Mouse (Mus musculus) urinary bladder, postnatal 14 days (tissue): ENCODE results near the gene Olfr186.
"Not testable (repeated sequence)": the region's sequence is repeated elsewhere in the genome, so short reads cannot be mapped to it uniquely, and the experiment has no call there.

ENCODE experiments used
- DNase-seq: peaks from one replicate; pipeline ENCODE4 v3.0.0; 2021; ENCODE audit warnings: low spot score

The Olfr186 gene

GRCm38 (mm10) chr16:59030191-59030590 lies at the start of gene Olfr186:
Olfr186 (minus strand) TSS chr16:59030291.
- DNase-seq, result no peak

GRCm38 (mm10) chr16:59077905-59078304 lies 47.8 kb upstream of the Olfr186 start, which contains the start of gene Olfr190:
Olfr190 (minus strand) TSS chr16:59078005.
- no peak for DNase-seq

- no peak for DNase-seq
Observed at GRCm38 (mm10) chr16:59073520-59073919, 43.4 kb upstream of the Olfr186 start.

DNA sequence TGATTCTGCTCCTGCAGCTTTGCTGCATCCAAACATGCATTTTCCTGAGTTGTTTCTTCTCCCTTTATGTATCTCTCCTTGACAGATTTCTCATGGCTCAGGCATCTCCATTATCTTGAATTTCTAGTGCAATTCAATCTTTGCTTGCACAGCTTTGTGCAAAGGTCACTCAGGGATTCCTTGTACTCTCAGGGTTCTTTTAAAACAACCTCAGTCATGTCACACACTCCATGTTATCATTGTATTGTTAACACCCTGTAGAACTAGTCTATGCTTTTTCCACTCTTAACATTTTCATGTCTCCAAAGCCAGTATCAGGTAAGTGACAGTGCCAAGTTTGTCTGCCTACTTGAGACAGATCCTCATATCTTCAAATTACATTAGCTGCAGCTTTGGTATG lies 41.7 kb upstream of the Olfr186 start:
- DNase-seq, result no peak

DNA sequence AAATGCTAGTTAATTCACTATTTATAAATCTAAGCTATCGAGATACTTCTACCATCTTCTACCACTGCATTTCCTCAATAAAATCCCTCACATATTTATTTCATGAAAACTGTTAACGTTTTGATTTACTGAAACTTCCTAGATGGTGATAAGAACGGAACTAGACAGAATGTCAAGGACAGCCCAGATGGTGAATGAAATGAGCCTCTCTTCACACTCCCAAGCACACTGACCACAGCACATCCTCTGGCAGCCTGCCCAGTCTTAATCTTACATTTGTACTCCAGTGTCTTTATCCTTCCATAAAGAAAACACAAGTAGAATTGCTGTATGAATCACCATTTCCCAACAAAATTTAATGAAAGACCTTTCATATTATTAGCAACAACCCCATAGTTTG lies 32.3 kb upstream of the Olfr186 start:
- DNase-seq, result not testable (repeated sequence)

- not testable (repeated sequence) for DNase-seq
Observed at GRCm38 (mm10) chr16:59049286-59049685, 19.2 kb upstream of the Olfr186 start.

DNA sequence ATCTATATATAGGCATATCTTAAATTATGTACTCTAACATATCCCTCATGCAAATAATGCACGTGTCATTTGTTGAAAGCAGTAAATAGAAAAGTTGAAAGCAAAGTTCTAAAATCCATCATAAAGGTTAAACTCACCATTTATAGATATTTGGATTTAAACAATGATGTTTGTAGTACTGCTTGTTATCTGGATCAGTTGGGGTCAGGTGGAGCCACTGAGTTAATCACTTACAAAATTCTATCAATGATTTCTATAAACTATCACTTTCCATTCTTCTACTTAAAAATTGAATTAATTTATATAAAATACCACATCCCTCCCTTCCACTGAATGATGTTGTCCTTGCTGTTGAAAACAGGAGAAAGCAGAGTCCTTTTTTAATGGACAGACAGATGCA lies 18.8 kb upstream of the Olfr186 start:
- DNase-seq, result no peak

DNA sequence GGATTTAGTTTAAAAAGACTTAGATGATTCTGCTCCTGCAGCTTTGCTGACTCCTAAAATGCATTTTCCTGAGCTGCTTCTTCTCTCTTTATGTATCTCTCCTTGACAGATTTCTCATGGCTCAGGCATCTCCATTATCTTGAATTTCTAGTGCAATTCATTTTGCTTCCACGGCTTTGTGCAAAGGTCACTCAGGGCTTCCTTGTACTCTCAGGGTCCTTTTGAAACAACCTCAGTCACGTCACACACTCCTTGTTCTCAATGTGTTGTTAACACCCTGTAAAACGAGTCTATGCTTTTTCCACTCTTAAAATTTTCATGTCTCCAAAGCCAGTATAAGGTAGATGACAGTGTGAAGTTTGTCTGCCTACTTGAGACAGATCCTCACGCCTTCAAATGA lies 17.5 kb upstream of the Olfr186 start:
- no peak for DNase-seq

- DNase-seq, result no peak
Observed at GRCm38 (mm10) chr16:59045835-59046234, 15.7 kb upstream of the Olfr186 start.

DNA sequence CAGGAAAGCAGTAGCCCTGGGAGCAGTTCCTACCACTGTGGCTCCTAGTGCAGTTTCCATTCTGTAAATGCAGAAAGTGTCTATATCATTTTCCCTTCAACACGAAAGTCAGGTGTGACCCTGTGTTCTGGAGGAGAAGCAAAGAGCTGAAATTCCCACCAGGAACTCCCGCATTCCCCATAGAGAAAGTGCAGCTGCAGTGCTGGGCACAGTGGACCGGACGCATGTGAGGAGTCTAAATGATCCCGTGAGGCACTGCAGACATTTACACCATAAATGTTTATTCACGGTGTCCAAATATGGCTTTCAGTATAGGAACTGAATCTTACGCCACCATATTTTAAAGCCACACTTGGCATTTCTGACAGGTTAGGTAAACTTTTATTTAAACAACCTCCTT lies 9.6 kb upstream of the Olfr186 start, which contains the start of gene Olfr187:
TSS of gene Olfr187 (minus strand) at position 58 of the 400 bp plus-strand sequence.
- DNase-seq, result no peak

GRCm38 (mm10) chr16:59013357-59014018 lies 16.6 kb downstream of the Olfr186 start:
- no peak for DNase-seq

GRCm38 (mm10) chr16:59007146-59007545 lies 22.9 kb downstream of the Olfr186 start:
- no peak for DNase-seq

- no peak for DNase-seq
Observed at GRCm38 (mm10) chr16:58995057-58995456, 35.0 kb downstream of the Olfr186 start, which contains the start of gene Olfr183. Olfr183 (plus strand) TSS chr16:58995357.
